Mouse (Mus musculus) gastrocnemius, postnatal 14 days (tissue): ENCODE measurements around the gene Atg4b. TPM values are rescaled to one million over a fixed set of nuclear protein-coding genes. Genes with fewer than 3 reads are reported as not detected.

Experiments used
- DNase-seq: peaks from one replicate; pipeline ENCODE4 v3.0.0; 2021; ENCODE audit warnings: mixed read lengths
- intact Hi-C: fragments of 180-260 bp; cut with DNase I; formaldehyde crosslinking; loops from one replicate; pipeline ENCODE4 v1.15.1; 2025; ENCODE audit warnings: low total_unique reads
- long read RNA-seq, 2 experiments: library from polyadenylated mRNA; stranded (forward); transcript quantifications; one replicate each; pipeline ENCODE4 v2.0.0; 2021
- total RNA-seq, 2 experiments: library from RNA; stranded (reverse); gene quantifications; 2 replicates each; pipeline ENCODE4 v1.2.3; 2021

Gene Atg4b
- total RNA-seq: 10 to 100 TPM; 29.9 to 36.9 TPM
- long read RNA-seq, experiment 1, full-length matches to known transcripts: 18 of 25 reads
- long read RNA-seq, experiment 1, partial matches to known transcripts: 4 of 25 reads
- long read RNA-seq, experiment 1, other reads (novel, unspliced or antisense): 3 of 25 reads
- long read RNA-seq, experiment 2, full-length matches to known transcripts: 9 of 18 reads
- long read RNA-seq, experiment 2, partial matches to known transcripts: 6 of 18 reads
- long read RNA-seq, experiment 2, other reads (novel, unspliced or antisense): 3 of 18 reads

GRCm38 (mm10) chr1:93751290-93751689, at the start of gene Atg4b:
TSS of gene Atg4b (plus strand) at chr1:93751500.
- intact Hi-C loops: no loop called here
- no peak for DNase-seq

GRCm38 (mm10) chr1:93702106-93702505, 49.2 kb upstream of the Atg4b start:
- intact Hi-C loops: no loop called here
- no peak for DNase-seq

GRCm38 (mm10) chr1:93703472-93704048, 47.7 kb upstream of the Atg4b start:
- no peak for DNase-seq
- intact Hi-C loops: no loop called here

- no peak for DNase-seq
- intact Hi-C loops: no loop called here
These were observed 47.0 kb upstream of the Atg4b start for GRCm38 (mm10) chr1:93704341-93704740.

- intact Hi-C loops: no loop called here
- DNase-seq: no peak
These were observed 45.9 kb upstream of the Atg4b start for GRCm38 (mm10) chr1:93705389-93705788.

GRCm38 (mm10) chr1:93716166-93716565, 35.1 kb upstream of the Atg4b start:
- intact Hi-C loops: no loop called here
- no peak for DNase-seq

GRCm38 (mm10) chr1:93721557-93721956, 29.7 kb upstream of the Atg4b start:
- intact Hi-C loops: no loop called here
- DNase-seq: no peak

- intact Hi-C loops: loop anchor here (5.0 kb wide), 1 partner anchor 57 kb away; no protein-coding TSS in a partner anchor
- no peak for DNase-seq
These were observed 26.7 kb upstream of the Atg4b start for GRCm38 (mm10) chr1:93724623-93725022.

GRCm38 (mm10) chr1:93725665-93726064, 25.6 kb upstream of the Atg4b start:
- intact Hi-C loops: loop anchor here (5.0 kb wide), 1 partner anchor 58 kb away; no protein-coding TSS in a partner anchor

GRCm38 (mm10) chr1:93726116-93726515, 25.2 kb upstream of the Atg4b start:
- no peak for DNase-seq
- intact Hi-C loops: loop anchor here (5.0 kb wide), 1 partner anchor 59 kb away; no protein-coding TSS in a partner anchor

More at GRCm38 (mm10) chr1:93725665-93726064, 25.6 kb upstream of the Atg4b start:
- DNase-seq: no peak

GRCm38 (mm10) chr1:93726974-93727373, 24.3 kb upstream of the Atg4b start:
- intact Hi-C loops: loop anchor here (5.0 kb wide), 1 partner anchor 60 kb away; no protein-coding TSS in a partner anchor
- DNase-seq: peak; percentile 51

GRCm38 (mm10) chr1:93731103-93731502, 20.2 kb upstream of the Atg4b start:
- no peak for DNase-seq
- intact Hi-C loops: no loop called here

GRCm38 (mm10) chr1:93731880-93732281, 19.4 kb upstream of the Atg4b start:
- intact Hi-C loops: no loop called here
- DNase-seq: no peak

GRCm38 (mm10) chr1:93735859-93736258, 15.4 kb upstream of the Atg4b start:
- intact Hi-C loops: no loop called here
- no peak for DNase-seq

- intact Hi-C loops: no loop called here
- DNase-seq: no peak
These were observed 13.6 kb upstream of the Atg4b start for GRCm38 (mm10) chr1:93737711-93738110.

GRCm38 (mm10) chr1:93740671-93741070, 10.6 kb upstream of the Atg4b start:
- intact Hi-C loops: no loop called here
- no peak for DNase-seq

- intact Hi-C loops: no loop called here
- no peak for DNase-seq
These were observed 9.3 kb upstream of the Atg4b start for GRCm38 (mm10) chr1:93741987-93742386.

- DNase-seq: no peak
- intact Hi-C loops: no loop called here
These were observed 8.4 kb upstream of the Atg4b start for GRCm38 (mm10) chr1:93742910-93743309.

- DNase-seq: no peak
- intact Hi-C loops: no loop called here
These were observed 5.1 kb upstream of the Atg4b start for GRCm38 (mm10) chr1:93746179-93746578.

GRCm38 (mm10) chr1:93748539-93748938, 2.8 kb upstream of the Atg4b start:
- no peak for DNase-seq
- intact Hi-C loops: no loop called here

GRCm38 (mm10) chr1:93753911-93754572, 2.7 kb downstream of the Atg4b start:
- intact Hi-C loops: no loop called here

More at GRCm38 (mm10) chr1:93753911-93754572, 2.7 kb downstream of the Atg4b start:
- no peak for DNase-seq
